Mouse (Mus musculus) midbrain, embryonic 16.5 days (tissue): ENCODE measurements around the gene Fgf16. TPM values are rescaled to one million over a fixed set of nuclear protein-coding genes. Genes with fewer than 3 reads are reported as not detected.
A peak's percentile ranks its signal among the peaks of the same experiment; 100 is the strongest.

ENCODE experiments used
- ATAC-seq: fragments of 200-750 bp; cut with Nextera tagmentation; 2 replicates; pipeline ENCODE4 v1.8.0; 2017; ENCODE audit warnings: moderate TSS enrichment
- H3K27ac ChIP-seq: fragments of 300-500 bp; sonication (generic); 2 replicates; pipeline ENCODE4 v1.5.1; 2014; ENCODE audit warnings: mild to moderate bottlenecking, low read length, mixed read lengths
- H3K27me3 ChIP-seq: fragments of 300-500 bp; sonication (generic); 2 replicates; pipeline ENCODE4 v1.6.1; 2014; ENCODE audit warnings: low read depth, low read length, mixed read lengths; ENCODE audit not compliant: control insufficient read depth, insufficient read depth
- H3K36me3 ChIP-seq: fragments of 300-500 bp; sonication (generic); 2 replicates; pipeline ENCODE4 v1.6.1; 2014; ENCODE audit warnings: mild to moderate bottlenecking, low read length, moderate library complexity, mixed read lengths; ENCODE audit not compliant: control insufficient read depth, insufficient read depth
- H3K4me1 ChIP-seq: fragments of 300-500 bp; sonication (generic); 2 replicates; pipeline ENCODE4 v1.6.1; 2014; ENCODE audit warnings: mild to moderate bottlenecking, low read length, mixed read lengths; ENCODE audit not compliant: control insufficient read depth, insufficient read depth
- H3K4me2 ChIP-seq: fragments of 300-500 bp; sonication (generic); 2 replicates; pipeline ENCODE4 v1.6.1; 2014; ENCODE audit warnings: mild to moderate bottlenecking, low read length, mixed read lengths
- H3K4me3 ChIP-seq: fragments of 300-500 bp; sonication (generic); 2 replicates; pipeline ENCODE4 v1.5.1; 2014; ENCODE audit warnings: low read depth, mild to moderate bottlenecking, low read length, moderate library complexity, mixed read lengths
- H3K9ac ChIP-seq: fragments of 300-500 bp; sonication (generic); 2 replicates; pipeline ENCODE4 v1.6.1; 2014; ENCODE audit warnings: low read depth, low read length, mixed read lengths
- H3K9me3 ChIP-seq: fragments of 300-500 bp; sonication (generic); replicated peaks from 2 replicates; pipeline ENCODE4 v1.6.1; 2014; ENCODE audit warnings: mild to moderate bottlenecking, low read length, mixed read lengths; ENCODE audit not compliant: control insufficient read depth, poor library complexity, severe bottlenecking
- WGBS: fragments of 180-500 bp; shearing (Covaris S2); extraction: QIAGEN DNeasy Blood & Tissue Kit; methylation state at CpG from one replicate; pipeline ENCODE4 v1.1.7; 2014; 5-methylcytosine and 5-hydroxymethylcytosine counted together
- polyA plus RNA-seq: library from polyadenylated mRNA; unstranded; fragments of >200 nt; fragmentation: Nextera tagmentation; extraction: Ambion mirVana; gene quantifications from 2 replicates; pipeline ENCODE4 v1.2.1, GENCODE M21; 2015

Gene Fgf16
- polyA plus RNA-seq, 1 experiment from 2014 or later: not detected

GRCm38 (mm10) chrX:105765005-105765706 is 1.1 kb downstream of the Fgf16 start:
- peak; percentile 37; the same call in 1 of the 2 replicates for ATAC-seq
- peaks cover 2% of the 10 kb centered on the region for H3K4me1 ChIP-seq

GRCm38 (mm10) chrX:105766013-105766412 is 1.9 kb downstream of the Fgf16 start:
- H3K36me3 ChIP-seq: no peaks in the 10 kb centered on the region
- ATAC-seq: no peak
- no peak overlapping the region for H3K9ac ChIP-seq
- no peak overlapping the region for H3K4me3 ChIP-seq
- no peak overlapping the region for H3K27ac ChIP-seq
- WGBS: 42% methylated on average over 5 of the region's 6 CpGs
- H3K27me3 ChIP-seq: peaks cover 34% of the 10 kb centered on the region
- peaks cover 2% of the 10 kb centered on the region for H3K4me1 ChIP-seq
- no peaks in the 10 kb centered on the region for H3K9me3 ChIP-seq
- H3K4me2 ChIP-seq: no peak overlapping the region

More at GRCm38 (mm10) chrX:105765005-105765706, 1.1 kb downstream of the Fgf16 start:
- H3K4me3 ChIP-seq: peak overlapping the region; percentile 42
- no peak overlapping the region for H3K9ac ChIP-seq
- H3K27ac ChIP-seq: no peak overlapping the region
- 21% methylated on average over 26 of the region's 36 CpGs for WGBS
- no peaks in the 10 kb centered on the region for H3K9me3 ChIP-seq
- H3K4me2 ChIP-seq: peak overlapping the region; percentile 68
- H3K27me3 ChIP-seq: peaks cover 36% of the 10 kb centered on the region
- no peaks in the 10 kb centered on the region for H3K36me3 ChIP-seq

- ATAC-seq: no peak
- no peak overlapping the region for H3K4me3 ChIP-seq
- 32% methylated on average over 9 of the region's 9 CpGs for WGBS
- no peaks in the 10 kb centered on the region for H3K36me3 ChIP-seq
- H3K27ac ChIP-seq: no peak overlapping the region
- no peaks in the 10 kb centered on the region for H3K9me3 ChIP-seq
- peaks cover 2% of the 10 kb centered on the region for H3K4me1 ChIP-seq
- no peak overlapping the region for H3K4me2 ChIP-seq
- peaks cover 30% of the 10 kb centered on the region for H3K27me3 ChIP-seq
- no peak overlapping the region for H3K9ac ChIP-seq
Measured at GRCm38 (mm10) chrX:105767177-105767764, 3.2 kb downstream of the Fgf16 start.

GRCm38 (mm10) chrX:105767932-105768331 is 3.9 kb downstream of the Fgf16 start:
- Histone ChIP-seq H3K27me3 (peaks cover 30% of the 10 kb centered on the region), H3K9me3 (no peaks in the 10 kb centered on the region), H3K27ac (no peak overlapping the region), H3K4me2 (no peak overlapping the region), H3K4me1 (peaks cover 2% of the 10 kb centered on the region), H3K36me3 (no peaks in the 10 kb centered on the region), H3K9ac (no peak overlapping the region), H3K4me3 (no peak overlapping the region)
- 73% methylated on average over 3 of the region's 3 CpGs for WGBS
- no peak for ATAC-seq

- Histone ChIP-seq H3K4me1 (no peaks in the 10 kb centered on the region), H3K9me3 (no peaks in the 10 kb centered on the region), H3K27me3 (no peaks in the 10 kb centered on the region), H3K9ac (no peak overlapping the region), H3K27ac (no peak overlapping the region), H3K4me2 (no peak overlapping the region), H3K36me3 (no peaks in the 10 kb centered on the region), H3K4me3 (no peak overlapping the region)
- ATAC-seq: no peak
- 82% methylated on average over 5 of the region's 5 CpGs for WGBS
Measured at GRCm38 (mm10) chrX:105773281-105773680, 9.2 kb downstream of the Fgf16 start.

- Histone ChIP-seq H3K9me3 (no peaks in the 10 kb centered on the region), H3K4me1 (no peaks in the 10 kb centered on the region), H3K4me3 (no peak overlapping the region), H3K4me2 (no peak overlapping the region), H3K27ac (no peak overlapping the region), H3K9ac (no peak overlapping the region), H3K36me3 (no peaks in the 10 kb centered on the region), H3K27me3 (no peaks in the 10 kb centered on the region)
- 0 out of 2 replicates have a peak, but pooled peaks have one; percentile 41 for ATAC-seq
- 50% methylated on average over 8 of the region's 8 CpGs for WGBS
Measured at GRCm38 (mm10) chrX:105794806-105795403, 30.8 kb downstream of the Fgf16 start.

- no peaks in the 10 kb centered on the region for H3K36me3 ChIP-seq
- H3K4me1 ChIP-seq: no peaks in the 10 kb centered on the region
- H3K27ac ChIP-seq: no peak overlapping the region
- no peak overlapping the region for H3K4me2 ChIP-seq
- H3K4me3 ChIP-seq: no peak overlapping the region
- H3K9me3 ChIP-seq: no peaks in the 10 kb centered on the region
- ATAC-seq: no peak
- no peaks in the 10 kb centered on the region; the same call in 1 of the 2 replicates for H3K27me3 ChIP-seq
- H3K9ac ChIP-seq: no peak overlapping the region
- 92% methylated on average over 5 of the region's 5 CpGs for WGBS
Measured at GRCm38 (mm10) chrX:105824462-105824861, 60.4 kb downstream of the Fgf16 start.
